Mouse (Mus musculus) left cerebral cortex, adult 8-10 months (tissue): ENCODE results near the gene Cops7b. TPM values are rescaled to one million over a fixed set of nuclear protein-coding genes. Genes with fewer than 3 reads are reported as not detected.

Source experiments
- DNase-seq, 2 experiments: peaks; one replicate each; pipeline ENCODE4 v3.0.0; 2022; ENCODE audit warnings: low spot score in 2 of 2
- microRNA-seq, 2 experiments: library from miRNA; unstranded; fragments of <30 nt; microRNA quantifications; one replicate each; pipeline ENCODE4 v1.2.0; 2022
- total RNA-seq, 4 experiments: library from RNA; stranded (reverse); gene quantifications; 2 replicates each; pipeline ENCODE4 v1.2.4; 2022

Cops7b gene
- total RNA-seq, 4 experiments from 2014 or later, result 17.0 to 24.9 (median 22.3) TPM

GRCm38 (mm10) chr1:86657071-86657470 lies 74.4 kb downstream of the Cops7b start:
- no peak for DNase-seq

Small RNA genes within 50 kb of the gene (microRNA-seq; reads per million reads assigned to microRNA genes)
- 0 reads per million in 2 experiments for gene Gm22955

Other genes starting within 250 kb of the Cops7b start
- 100 to 1,000 TPM; 151 to 166 (median 164) TPM for gene Ncl, start 223.5 kb upstream of the Cops7b start, total RNA-seq
- gene Nmur1, start 156.7 kb upstream of the Cops7b start, total RNA-seq, result under 1 TPM in 2 of 4 experiments, not detected in 2; 0.37 to 0.59 TPM
- not detected for gene Tex44, start 156.6 kb upstream of the Cops7b start, total RNA-seq
- gene Ptma, start 56.2 kb upstream of the Cops7b start, total RNA-seq, result 100 to 1,000 TPM; 407 to 432 (median 416) TPM
- gene Pde6d, start 275 bp upstream of the Cops7b start, total RNA-seq, result 10 to 100 TPM; 48.3 to 59.9 (median 53.5) TPM
- 10 to 100 TPM in 1 of 4 experiments, 1 to 10 TPM in 3; 9.0 to 12.3 (median 9.2) TPM for gene Nppc, start 87.7 kb downstream of the Cops7b start, total RNA-seq
- gene Dis3l2, start 120.9 kb downstream of the Cops7b start, total RNA-seq, result 10 to 100 TPM; 29.1 to 32.8 (median 31.0) TPM